Mouse (Mus musculus): ENCODE data around the gene Atp2b1.

The Atp2b1 gene

GRCm38 (mm10) chr10:98916011-98916780 lies 2.0 kb downstream of the Atp2b1 start:
- DNase-seq (ENCODE audit: low spot score in 2 of 2) = no peak

GRCm38 (mm10) chr10:98916781-98917340 lies 2.7 kb downstream of the Atp2b1 start:
- DNase-seq (ENCODE audit: low spot score in 2 of 2) = no peak

GRCm38 (mm10) chr10:98925081-98925480 lies 10.9 kb downstream of the Atp2b1 start:
- no peak for DNase-seq (ENCODE audit: low spot score in 2 of 2)

- no peak for DNase-seq (ENCODE audit: low spot score in 2 of 2)
Measured at GRCm38 (mm10) chr10:98926991-98927390, 12.8 kb downstream of the Atp2b1 start.

GRCm38 (mm10) chr10:98929444-98929843 lies 15.2 kb downstream of the Atp2b1 start:
- DNase-seq (ENCODE audit: low spot score in 2 of 2) = no peak

GRCm38 (mm10) chr10:98930143-98930542 lies 15.9 kb downstream of the Atp2b1 start:
- no peak for DNase-seq (ENCODE audit: low spot score in 2 of 2)

GRCm38 (mm10) chr10:98940137-98940536 lies 25.9 kb downstream of the Atp2b1 start:
- DNase-seq (ENCODE audit: low spot score in 2 of 2) = no peak

- DNase-seq (ENCODE audit: low spot score in 2 of 2) = no peak
Measured at GRCm38 (mm10) chr10:98940799-98941198, 26.6 kb downstream of the Atp2b1 start.

GRCm38 (mm10) chr10:98941991-98942390 lies 27.8 kb downstream of the Atp2b1 start:
- DNase-seq (ENCODE audit: low spot score in 2 of 2) = no peak

GRCm38 (mm10) chr10:98942999-98943398 lies 28.8 kb downstream of the Atp2b1 start:
- no peak for DNase-seq (ENCODE audit: low spot score in 2 of 2)

- DNase-seq (ENCODE audit: low spot score in 2 of 2) = no peak
Measured at GRCm38 (mm10) chr10:98943894-98944293, 29.7 kb downstream of the Atp2b1 start.

- no peak for DNase-seq (ENCODE audit: low spot score in 2 of 2)
Measured at GRCm38 (mm10) chr10:98946031-98946791, 32.0 kb downstream of the Atp2b1 start.

GRCm38 (mm10) chr10:98947206-98947605 lies 33.0 kb downstream of the Atp2b1 start:
- DNase-seq (ENCODE audit: low spot score in 2 of 2) = no peak

GRCm38 (mm10) chr10:98948096-98948495 lies 33.9 kb downstream of the Atp2b1 start:
- peak in 1 of 2 experiments; percentile 33 for DNase-seq (ENCODE audit: low spot score in 2 of 2)

GRCm38 (mm10) chr10:98949750-98950149 lies 35.5 kb downstream of the Atp2b1 start:
- DNase-seq (ENCODE audit: low spot score in 2 of 2) = no peak

GRCm38 (mm10) chr10:98951286-98952270 lies 37.4 kb downstream of the Atp2b1 start:
- no peak for DNase-seq (ENCODE audit: low spot score in 2 of 2)

- no peak for DNase-seq (ENCODE audit: low spot score in 2 of 2)
Measured at GRCm38 (mm10) chr10:98954230-98954993, 40.2 kb downstream of the Atp2b1 start.

GRCm38 (mm10) chr10:98956124-98956523 lies 41.9 kb downstream of the Atp2b1 start:
- DNase-seq (ENCODE audit: low spot score in 2 of 2) = no peak

GRCm38 (mm10) chr10:98958752-98959151 lies 44.5 kb downstream of the Atp2b1 start:
- no peak for DNase-seq (ENCODE audit: low spot score in 2 of 2)

- no peak for DNase-seq (ENCODE audit: low spot score in 2 of 2)
Measured at GRCm38 (mm10) chr10:98959385-98959784, 45.2 kb downstream of the Atp2b1 start.

- DNase-seq (ENCODE audit: low spot score in 2 of 2) = peak in 1 of 2 experiments; percentile 9
Measured at GRCm38 (mm10) chr10:98960911-98961310, 46.7 kb downstream of the Atp2b1 start.
